Mouse (Mus musculus) ES-Bruce4 (cell line): Measurements from ENCODE around the gene Arhgef19.
A peak's percentile ranks its signal among the peaks of the same experiment; 100 is the strongest.

ENCODE experiments used
- EP300 ChIP-seq: IDR thresholded peaks from 2 replicates; pipeline ENCODE4 v1.6.1; 2011; ENCODE audit warnings: low read depth, low read length; ENCODE audit not compliant: insufficient read depth
- POLR2A ChIP-seq: IDR thresholded peaks from one replicate; pipeline ENCODE4 v1.8.1; 2011; ENCODE audit warnings: low read length; ENCODE audit not compliant: insufficient read depth

DNA sequence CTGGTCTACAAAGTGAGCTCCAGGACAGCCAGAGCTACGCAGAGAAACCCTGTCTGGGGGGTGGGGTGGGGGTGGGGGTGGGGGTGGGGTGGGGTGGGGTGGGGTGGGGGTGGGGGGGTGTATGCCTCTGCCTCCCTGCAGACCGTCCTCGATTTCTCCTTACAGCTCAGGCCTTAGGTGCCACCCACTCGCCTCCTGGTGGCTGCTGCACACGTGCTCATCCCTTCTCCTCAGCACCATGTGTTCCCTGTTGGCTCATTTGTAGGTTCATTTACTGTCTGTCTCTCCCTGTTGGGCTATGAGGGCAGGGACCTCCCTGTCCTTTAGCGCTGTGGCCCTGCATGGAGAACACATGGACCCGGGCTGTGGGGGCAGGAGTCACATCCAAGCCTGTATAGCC, 31.9 kb downstream of the Arhgef19 start:
- TF ChIP-seq EP300, result 0 out of 2 replicates have a peak, but pooled peaks have one; percentile 37
- TF ChIP-seq POLR2A, result no peak
